Mouse (Mus musculus): ENCODE results near the gene Cnih3. TPM values are rescaled to one million over a fixed set of nuclear protein-coding genes. Genes with fewer than 3 reads are reported as not detected.

Cnih3 gene
- polyA plus RNA-seq, 1 experiment from 2014 or later, result not detected

DNA sequence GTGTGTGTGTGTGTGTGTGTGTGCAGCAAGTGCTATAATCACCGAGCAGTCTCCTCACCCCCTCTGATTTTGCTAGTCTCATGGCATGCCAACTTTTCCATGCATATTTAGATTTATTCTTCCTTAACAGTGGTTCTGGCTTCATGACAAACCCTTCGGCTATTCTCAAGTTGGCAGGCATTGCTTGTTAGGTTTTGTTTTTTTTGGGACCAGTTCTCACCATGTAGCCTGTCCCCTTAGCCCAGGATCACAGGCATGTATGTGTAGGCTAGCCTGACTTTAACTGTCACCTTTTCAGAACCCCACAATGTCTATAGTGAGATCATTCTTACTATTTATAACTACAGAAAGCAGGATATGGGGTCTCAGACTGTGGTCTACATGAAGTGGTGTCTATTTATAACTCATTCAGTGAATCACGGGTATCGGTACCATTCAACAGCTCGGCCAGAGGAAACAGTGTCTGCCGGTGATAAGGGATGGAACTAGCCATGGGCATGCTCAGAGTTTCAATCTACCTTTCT is 94.2 kb downstream of the Cnih3 start:
- no peak for TF ChIP-seq EP300 (IDR thresholded peaks at IDR 0.05; ENCODE audit: low read depth)
- TF ChIP-seq CTCF (IDR thresholded peaks at IDR 0.05; ENCODE audit: low read depth), result no peak
- Histone ChIP-seq H3K9ac (replicated peaks) (no peak overlapping the region), H3K4me1 (ENCODE audit: insufficient read depth) (no peaks in the 10 kb centered on the region), H3K27me3 (ENCODE audit: insufficient read depth, low read length) (no peaks in the 10 kb centered on the region; the same call in 1 of the 2 replicates), H3K27ac (ENCODE audit: low read depth) (no peak overlapping the region), H3K9me3 (ENCODE audit: low read length) (no peaks in the 10 kb centered on the region), H3K4me3 (ENCODE audit: low read depth, low read length) (no peak overlapping the region), H3K4me2 (ENCODE audit: low read depth, low read length) (no peak overlapping the region), H3K36me3 (replicated peaks; ENCODE audit: insufficient read depth, low read length) (no peaks in the 10 kb centered on the region)
- WGBS (ENCODE audit: insufficient replicate concordance), result 39% methylated on average over 6 of the region's 6 CpGs
- ATAC-seq (no peak), DNase-seq (no peak)

DNA sequence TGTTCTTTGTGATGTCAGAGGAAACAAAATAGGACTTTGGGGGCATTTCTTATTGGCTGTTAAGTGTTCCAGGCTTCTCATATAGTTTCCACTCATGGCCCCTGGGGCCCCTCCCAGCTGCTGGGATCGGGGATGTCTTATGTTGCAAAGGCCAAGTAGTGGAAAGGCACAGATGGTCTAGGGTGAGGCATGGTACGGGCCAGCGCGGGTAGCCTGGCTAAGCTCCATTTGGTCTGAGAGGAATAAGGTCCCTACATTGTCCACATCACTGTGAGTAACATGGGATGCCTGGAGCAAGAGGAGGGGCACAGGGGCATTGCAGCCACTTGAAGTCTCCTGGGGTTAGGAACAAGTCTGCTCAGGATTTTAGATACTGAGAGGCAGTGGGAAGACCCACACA is 95.1 kb downstream of the Cnih3 start:
- H3K9me3 ChIP-seq (ENCODE audit: low read length), result no peaks in the 10 kb centered on the region
- no peaks in the 10 kb centered on the region; the same call in 1 of the 2 replicates for H3K27me3 ChIP-seq (ENCODE audit: insufficient read depth, low read length)
- H3K4me2 ChIP-seq (ENCODE audit: low read depth, low read length), result no peak overlapping the region
- H3K27ac ChIP-seq (ENCODE audit: low read depth), result no peak overlapping the region
- no peak for ATAC-seq
- TF ChIP-seq CTCF (IDR thresholded peaks at IDR 0.05; ENCODE audit: low read depth), result no peak
- TF ChIP-seq EP300 (IDR thresholded peaks at IDR 0.05; ENCODE audit: low read depth), result no peak
- H3K9ac ChIP-seq (replicated peaks), result no peak overlapping the region
- H3K36me3 ChIP-seq (replicated peaks; ENCODE audit: insufficient read depth, low read length), result no peaks in the 10 kb centered on the region
- H3K4me1 ChIP-seq (ENCODE audit: insufficient read depth), result no peaks in the 10 kb centered on the region
- no peak overlapping the region for H3K4me3 ChIP-seq (ENCODE audit: low read depth, low read length)
- no peak for DNase-seq
- 67% methylated on average over 4 of the region's 4 CpGs for WGBS (ENCODE audit: insufficient replicate concordance)

DNA sequence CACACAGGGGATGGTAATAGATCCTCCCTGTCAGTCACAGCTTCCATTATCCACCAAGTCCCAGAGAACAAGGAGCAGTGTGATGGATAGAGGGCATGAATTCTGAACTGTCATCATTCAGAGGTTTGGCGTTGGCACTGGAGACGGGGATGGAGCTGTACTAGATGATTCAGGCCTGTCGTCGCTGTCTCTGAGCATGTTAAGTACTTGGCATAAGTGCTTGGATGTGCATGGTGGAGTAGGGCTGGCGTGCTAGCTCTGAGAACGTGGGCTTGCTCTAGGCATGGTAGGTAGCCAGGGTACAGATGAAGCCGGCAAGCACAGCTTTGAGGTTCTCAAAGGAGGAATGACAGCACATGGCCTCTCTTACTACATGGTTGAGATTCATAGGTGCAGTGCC is 95.6 kb downstream of the Cnih3 start:
- no peak overlapping the region for H3K27ac ChIP-seq (ENCODE audit: low read depth)
- no peak overlapping the region for H3K4me2 ChIP-seq (ENCODE audit: low read depth, low read length)
- H3K36me3 ChIP-seq (replicated peaks; ENCODE audit: insufficient read depth, low read length), result no peaks in the 10 kb centered on the region
- H3K9me3 ChIP-seq (ENCODE audit: low read length), result no peaks in the 10 kb centered on the region
- no peak overlapping the region for H3K4me3 ChIP-seq (ENCODE audit: low read depth, low read length)
- H3K9ac ChIP-seq (replicated peaks), result no peak overlapping the region
- DNase-seq (no peak), ATAC-seq (no peak)
- H3K4me1 ChIP-seq (ENCODE audit: insufficient read depth), result no peaks in the 10 kb centered on the region
- 74% methylated on average over 7 of the region's 7 CpGs for WGBS (ENCODE audit: insufficient replicate concordance)
- TF ChIP-seq CTCF (IDR thresholded peaks at IDR 0.05; ENCODE audit: low read depth), result no peak
- no peak for TF ChIP-seq EP300 (IDR thresholded peaks at IDR 0.05; ENCODE audit: low read depth)
- no peaks in the 10 kb centered on the region; the same call in 1 of the 2 replicates for H3K27me3 ChIP-seq (ENCODE audit: insufficient read depth, low read length)

DNA sequence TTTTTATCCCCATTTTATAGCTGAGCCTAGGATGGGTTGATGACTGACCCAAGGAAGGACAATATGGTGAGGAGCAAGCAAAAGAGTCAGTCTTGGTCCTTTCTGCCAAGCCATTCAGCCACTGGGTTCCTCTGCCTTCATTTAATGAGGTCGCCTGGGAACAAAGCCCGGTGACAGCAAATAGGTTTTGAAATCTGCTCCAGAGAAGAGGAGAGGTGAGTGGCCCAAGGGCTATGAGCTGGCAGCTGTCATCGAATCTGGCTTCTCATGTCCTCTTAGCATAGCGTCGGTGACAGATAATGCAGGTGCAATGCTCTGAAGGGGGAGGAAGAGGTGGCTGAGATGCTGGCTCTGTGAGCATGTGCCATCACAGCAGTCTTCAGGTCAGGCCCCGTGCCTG is 100.7 kb downstream of the Cnih3 start:
- ATAC-seq, result no peak
- no peaks in the 10 kb centered on the region for H3K36me3 ChIP-seq (replicated peaks; ENCODE audit: insufficient read depth, low read length)
- H3K27me3 ChIP-seq (ENCODE audit: insufficient read depth, low read length), result no peaks in the 10 kb centered on the region
- H3K4me2 ChIP-seq (ENCODE audit: low read depth, low read length), result no peak overlapping the region
- no peaks in the 10 kb centered on the region for H3K4me1 ChIP-seq (ENCODE audit: insufficient read depth)
- no peaks in the 10 kb centered on the region for H3K9me3 ChIP-seq (ENCODE audit: low read length)
- H3K27ac ChIP-seq (ENCODE audit: low read depth), result no peak overlapping the region
- H3K4me3 ChIP-seq (ENCODE audit: low read depth, low read length), result no peak overlapping the region
- H3K9ac ChIP-seq (replicated peaks), result no peak overlapping the region
- TF ChIP-seq CTCF (IDR thresholded peaks at IDR 0.05; ENCODE audit: low read depth), result no peak
- TF ChIP-seq EP300 (IDR thresholded peaks at IDR 0.05; ENCODE audit: low read depth), result no peak
- WGBS (ENCODE audit: insufficient replicate concordance), result 63% methylated on average over 6 of the region's 6 CpGs
- no peak for DNase-seq

DNA sequence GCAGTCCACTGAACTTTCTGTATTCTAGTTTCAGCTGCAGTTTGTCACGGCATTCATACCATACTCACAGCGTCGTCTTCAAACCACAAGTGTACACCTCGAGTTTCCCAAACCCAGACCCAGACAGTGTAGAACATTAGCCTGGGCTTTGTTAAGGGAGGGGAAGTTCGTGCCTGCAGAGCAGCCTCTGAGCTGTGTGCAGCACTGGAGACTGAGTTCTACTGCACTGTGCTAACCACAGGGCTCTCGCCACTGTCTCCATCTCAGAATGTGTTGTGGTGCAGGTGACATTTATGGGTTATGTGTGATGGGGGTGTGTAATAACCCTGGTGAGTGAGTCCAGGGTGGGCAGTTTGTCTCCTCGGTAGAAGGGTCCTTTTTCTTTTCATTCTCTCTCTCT is 104.5 kb downstream of the Cnih3 start:
- DNase-seq (no peak), ATAC-seq (no peak)
- H3K36me3 ChIP-seq (replicated peaks; ENCODE audit: insufficient read depth, low read length), result no peaks in the 10 kb centered on the region
- no peak overlapping the region for H3K4me2 ChIP-seq (ENCODE audit: low read depth, low read length)
- no peak for TF ChIP-seq CTCF (IDR thresholded peaks at IDR 0.05; ENCODE audit: low read depth)
- TF ChIP-seq EP300 (IDR thresholded peaks at IDR 0.05; ENCODE audit: low read depth), result no peak
- H3K4me3 ChIP-seq (ENCODE audit: low read depth, low read length), result no peak overlapping the region
- 50% methylated on average over 7 of the region's 7 CpGs for WGBS (ENCODE audit: insufficient replicate concordance)
- H3K9ac ChIP-seq (replicated peaks), result no peak overlapping the region
- H3K27me3 ChIP-seq (ENCODE audit: insufficient read depth, low read length), result no peaks in the 10 kb centered on the region
- H3K27ac ChIP-seq (ENCODE audit: low read depth), result no peak overlapping the region
- H3K4me1 ChIP-seq (ENCODE audit: insufficient read depth), result no peaks in the 10 kb centered on the region
- H3K9me3 ChIP-seq (ENCODE audit: low read length), result no peaks in the 10 kb centered on the region

DNA sequence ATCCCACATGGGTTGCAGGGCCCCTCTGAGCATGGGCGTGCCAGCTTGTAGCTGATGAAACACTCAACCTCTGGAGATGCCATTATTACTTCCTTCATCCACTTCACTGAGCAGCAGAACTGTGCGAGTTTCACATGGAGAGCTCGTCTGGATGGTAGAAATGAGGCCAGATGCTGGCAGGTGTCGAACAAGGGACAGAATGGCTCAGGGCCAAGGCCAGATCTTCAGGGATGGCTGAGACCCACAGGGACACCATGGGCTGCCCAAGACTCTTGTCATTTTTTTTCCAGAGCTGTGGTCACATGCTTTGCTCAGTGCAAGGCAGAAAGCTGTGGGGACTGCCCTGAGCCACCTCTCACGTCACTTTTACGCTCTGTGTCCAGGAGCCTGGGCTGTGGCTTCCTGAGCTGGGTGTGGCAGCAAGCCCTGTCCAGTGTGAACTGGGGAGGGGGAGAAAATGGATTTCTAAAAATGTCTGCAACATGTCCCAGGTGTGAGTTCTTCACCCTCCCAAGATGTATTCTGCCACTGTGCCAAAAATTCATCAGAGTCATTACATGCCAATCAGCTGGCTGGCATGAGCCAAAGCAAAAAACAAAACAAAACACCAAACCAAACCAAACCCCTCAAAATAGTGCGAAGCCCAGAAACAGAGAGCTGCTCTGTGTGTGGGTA is 107.1 kb downstream of the Cnih3 start:
- Histone ChIP-seq H3K36me3 (replicated peaks; ENCODE audit: insufficient read depth, low read length) (no peaks in the 10 kb centered on the region), H3K4me1 (ENCODE audit: insufficient read depth) (no peaks in the 10 kb centered on the region), H3K9ac (replicated peaks) (no peak overlapping the region), H3K9me3 (ENCODE audit: low read length) (no peaks in the 10 kb centered on the region), H3K27ac (ENCODE audit: low read depth) (no peak overlapping the region), H3K27me3 (ENCODE audit: insufficient read depth, low read length) (no peaks in the 10 kb centered on the region), H3K4me3 (ENCODE audit: low read depth, low read length) (no peak overlapping the region), H3K4me2 (ENCODE audit: low read depth, low read length) (no peak overlapping the region)
- TF ChIP-seq EP300 (IDR thresholded peaks at IDR 0.05; ENCODE audit: low read depth), result no peak
- no peak for TF ChIP-seq CTCF (IDR thresholded peaks at IDR 0.05; ENCODE audit: low read depth)
- DNase-seq, result no peak
- no peak for ATAC-seq
- 70% methylated on average over 7 of the region's 7 CpGs for WGBS (ENCODE audit: insufficient replicate concordance)
